Mouse (Mus musculus) spleen, adult 2 months (tissue): Measurements from ENCODE around the gene Galnt5. TPM values are rescaled to one million over a fixed set of nuclear protein-coding genes. Genes with fewer than 3 reads are reported as not detected.
A peak's percentile ranks its signal among the peaks of the same experiment; 100 is the strongest.

ENCODE experiments used
- DNase-seq, 2 experiments: peaks; one replicate each; pipeline versions ENCODE4 v3.0.0 to v3.0.0-alpha.2; 2012 to 2021; ENCODE audit warnings: low spot score in 2 of 2, low read depth in 1 of 2
- H3K27ac ChIP-seq: fragments of 200-500 bp; 2 replicates; pipeline ENCODE4 v1.5.1; 2012; ENCODE audit warnings: low read length, inconsistent platforms; ENCODE audit not compliant: insufficient read depth
- H3K27me3 ChIP-seq: fragments of 200-500 bp; 2 replicates; pipeline ENCODE4 v1.6.1; 2012; ENCODE audit warnings: mild to moderate bottlenecking, moderate library complexity, low read length, inconsistent platforms; ENCODE audit not compliant: control insufficient read depth, insufficient read depth
- H3K36me3 ChIP-seq: fragments of 200-500 bp; 2 replicates; pipeline ENCODE4 v1.6.1; 2012; ENCODE audit warnings: mild to moderate bottlenecking, low read length, inconsistent platforms; ENCODE audit not compliant: control insufficient read depth, insufficient read depth
- H3K4me1 ChIP-seq: fragments of 200-500 bp; 2 replicates; pipeline ENCODE4 v1.6.1; 2011; ENCODE audit warnings: inconsistent platforms; ENCODE audit not compliant: control insufficient read depth, insufficient read depth, insufficient read length
- H3K4me3 ChIP-seq: fragments of 200-500 bp; 2 replicates; pipeline ENCODE4 v1.5.1; 2011; ENCODE audit warnings: mild to moderate bottlenecking, inconsistent platforms; ENCODE audit not compliant: insufficient read depth, insufficient read length; ENCODE audit errors: extremely low read depth
- CTCF ChIP-seq: fragments of 200-500 bp; IDR thresholded peaks from 2 replicates; pipeline ENCODE4 v1.5.1; 2011; ENCODE audit warnings: mild to moderate bottlenecking, inconsistent platforms; ENCODE audit not compliant: insufficient read depth, insufficient read length, insufficient replicate concordance; ENCODE audit errors: extremely low read depth
- POLR2A ChIP-seq: fragments of 200-500 bp; IDR thresholded peaks from 2 replicates; pipeline ENCODE4 v1.6.1; 2011; ENCODE audit warnings: low read depth, low read length, inconsistent platforms
- WGBS: fragments of 180-500 bp; shearing (Covaris S2); methylation state at CpG from one replicate; pipeline ENCODE4 v1.1.7; 2018; 5-methylcytosine and 5-hydroxymethylcytosine counted together
- polyA plus RNA-seq: library from polyadenylated mRNA; depleted of rRNA; stranded (reverse); fragments of >200 nt; gene quantifications from 2 replicates; pipeline ENCODE4 v1.2.3, GENCODE M21; 2012

Galnt5 gene
- polyA plus RNA-seq, 1 experiment, result 0.02 TPM

DNA sequence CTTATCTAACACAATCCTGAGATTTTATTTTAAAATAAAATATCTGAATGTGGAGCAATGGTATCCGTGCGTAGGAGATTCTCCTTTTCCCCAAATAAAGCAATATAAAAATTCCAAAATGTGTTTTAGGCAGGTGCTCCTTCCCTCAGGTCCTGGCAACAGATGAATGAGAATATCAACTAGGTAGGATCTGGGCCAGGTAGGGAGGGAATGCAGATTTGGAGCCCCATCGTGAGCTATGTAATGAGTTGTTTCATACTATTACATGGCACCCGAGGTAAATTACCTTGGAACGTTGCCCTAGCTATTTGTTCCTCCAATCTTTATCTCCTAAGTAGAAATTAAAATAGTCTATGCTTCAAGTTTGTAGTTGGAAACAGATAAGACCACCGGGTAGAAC is 25.9 kb downstream of the Galnt5 start:
- Histone ChIP-seq H3K27ac (no peak overlapping the region), H3K27me3 (no peaks in the 10 kb centered on the region), H3K4me1 (no peaks in the 10 kb centered on the region), H3K4me3 (no peak overlapping the region), H3K36me3 (no peaks in the 10 kb centered on the region)
- 88% methylated on average over 6 of the region's 6 CpGs for WGBS
- TF ChIP-seq POLR2A (no peak), CTCF (no peak)
- DNase-seq, result no peak

DNA sequence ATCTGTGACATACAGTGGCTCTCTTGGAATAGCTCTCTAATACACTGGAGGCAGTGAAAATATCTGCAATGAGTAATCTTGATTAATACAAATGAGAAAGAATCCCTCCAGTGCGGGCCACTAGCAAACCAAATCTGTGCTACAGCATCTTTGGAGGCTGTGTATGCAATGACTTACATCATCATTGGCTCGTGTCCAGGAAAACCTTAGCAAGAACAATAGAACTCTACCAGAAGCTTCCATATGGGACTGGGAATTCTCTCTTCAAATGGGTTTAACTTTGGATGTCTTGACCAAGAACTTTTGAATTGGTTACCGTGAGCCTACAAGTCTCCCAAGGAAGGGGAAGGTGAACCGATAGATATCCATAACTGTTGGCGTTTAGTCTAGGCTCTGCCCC is 29.1 kb downstream of the Galnt5 start:
- WGBS, result 89% methylated on average over 5 of the region's 5 CpGs
- H3K4me1 ChIP-seq, result no peaks in the 10 kb centered on the region
- H3K27me3 ChIP-seq, result no peaks in the 10 kb centered on the region
- no peak overlapping the region for H3K4me3 ChIP-seq
- no peak overlapping the region for H3K27ac ChIP-seq
- TF ChIP-seq POLR2A, result no peak
- TF ChIP-seq CTCF, result no peak
- H3K36me3 ChIP-seq, result no peaks in the 10 kb centered on the region
- no peak for DNase-seq

DNA sequence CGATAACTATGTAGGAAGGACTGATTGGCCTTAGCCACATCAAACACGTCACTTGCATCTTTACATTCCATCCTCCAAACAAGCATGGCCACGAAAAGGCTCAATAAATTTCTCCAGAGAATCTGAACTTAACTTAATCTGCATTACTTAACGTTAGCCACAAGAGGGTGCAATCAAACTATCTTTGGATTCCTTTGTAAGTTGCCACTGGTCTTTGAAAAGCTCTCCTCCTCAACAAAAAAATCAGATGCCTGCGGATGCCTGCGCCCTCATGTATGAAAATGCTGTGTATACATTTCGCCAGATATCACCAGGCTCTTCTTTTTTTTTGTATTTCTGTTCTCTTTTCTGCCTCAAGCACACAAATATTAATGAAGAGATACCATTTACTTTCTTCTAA is 31.7 kb downstream of the Galnt5 start:
- TF ChIP-seq CTCF (peak; percentile 7; the same call in 1 of the 2 replicates), POLR2A (no peak)
- Histone ChIP-seq H3K4me1 (no peaks in the 10 kb centered on the region), H3K27me3 (no peaks in the 10 kb centered on the region), H3K36me3 (no peaks in the 10 kb centered on the region), H3K27ac (no peak overlapping the region), H3K4me3 (no peak overlapping the region; the same call in 1 of the 2 replicates)
- 20% methylated on average over 7 of the region's 7 CpGs for WGBS
- DNase-seq, result peak in 1 of 2 experiments; percentile 37

GRCm38 (mm10) chr2:58031431-58031830 is 33.7 kb downstream of the Galnt5 start:
- TF ChIP-seq POLR2A (no peak), CTCF (no peak)
- Histone ChIP-seq H3K4me1 (no peaks in the 10 kb centered on the region), H3K27ac (no peak overlapping the region), H3K36me3 (no peaks in the 10 kb centered on the region), H3K27me3 (no peaks in the 10 kb centered on the region), H3K4me3 (no peak overlapping the region)
- WGBS, result 95% methylated on average over 3 of the region's 3 CpGs
- DNase-seq, result no peak

GRCm38 (mm10) chr2:58035635-58036034 is 38.0 kb downstream of the Galnt5 start:
- H3K4me1 ChIP-seq, result no peaks in the 10 kb centered on the region
- no peak for DNase-seq
- WGBS, result 36% methylated on average over 4 of the region's 4 CpGs
- H3K27ac ChIP-seq, result no peak overlapping the region
- H3K4me3 ChIP-seq, result no peak overlapping the region
- H3K27me3 ChIP-seq, result no peaks in the 10 kb centered on the region; the same call in 1 of the 2 replicates
- TF ChIP-seq POLR2A (no peak), CTCF (no peak)
- H3K36me3 ChIP-seq, result no peaks in the 10 kb centered on the region

- no peak overlapping the region for H3K27ac ChIP-seq
- no peaks in the 10 kb centered on the region for H3K4me1 ChIP-seq
- TF ChIP-seq POLR2A, result no peak
- TF ChIP-seq CTCF, result no peak
- no peak overlapping the region for H3K4me3 ChIP-seq
- no peak for DNase-seq
- H3K27me3 ChIP-seq, result no peaks in the 10 kb centered on the region; the same call in 1 of the 2 replicates
- H3K36me3 ChIP-seq, result no peaks in the 10 kb centered on the region
- WGBS, result 42% methylated on average over 2 of the region's 2 CpGs
Observed at GRCm38 (mm10) chr2:58036926-58037325, 39.2 kb downstream of the Galnt5 start.

- Histone ChIP-seq H3K27me3 (no peaks in the 10 kb centered on the region; the same call in 1 of the 2 replicates), H3K36me3 (no peaks in the 10 kb centered on the region), H3K4me1 (no peaks in the 10 kb centered on the region), H3K27ac (no peak overlapping the region), H3K4me3 (no peak overlapping the region)
- no peak for TF ChIP-seq CTCF
- DNase-seq, result no peak
- WGBS, result 15% methylated on average over 7 of the region's 7 CpGs
Observed at GRCm38 (mm10) chr2:58041867-58042266, 44.2 kb downstream of the Galnt5 start.
